Mouse (Mus musculus) embryonic fibroblast, embryonic 13.5 days (primary cell): ENCODE data around the gene Glmn. TPM values are rescaled to one million over a fixed set of nuclear protein-coding genes. Genes with fewer than 3 reads are reported as not detected.

ENCODE experiments used
- H3K27ac ChIP-seq: 2 replicates; pipeline ENCODE4 v1.5.1; 2012; ENCODE audit warnings: low read length, control low read depth, inconsistent platforms; ENCODE audit not compliant: insufficient read depth
- H3K4me1 ChIP-seq: 2 replicates; pipeline ENCODE4 v1.6.1; 2011; ENCODE audit warnings: low read length; ENCODE audit not compliant: control insufficient read depth, insufficient read depth
- H3K4me3 ChIP-seq: 2 replicates; pipeline ENCODE4 v1.5.1; 2011; ENCODE audit warnings: mild to moderate bottlenecking, control low read depth, low read length; ENCODE audit not compliant: insufficient read depth
- CTCF ChIP-seq: IDR thresholded peaks from 2 replicates; pipeline ENCODE4 v1.5.1; 2011; ENCODE audit warnings: mild to moderate bottlenecking, control low read depth, low read length, moderate library complexity, borderline replicate concordance; ENCODE audit not compliant: insufficient read depth
- POLR2A ChIP-seq: IDR thresholded peaks from 2 replicates; pipeline ENCODE4 v1.6.1; 2011; ENCODE audit warnings: low read depth, mild to moderate bottlenecking, control low read depth, low read length, moderate library complexity
- polyA plus RNA-seq: library from polyadenylated mRNA; stranded (reverse); fragments of >200 nt; gene quantifications from 2 replicates; pipeline ENCODE4 v1.2.4, GENCODE M21; 2011; ENCODE audit warnings: low read depth; ENCODE audit not compliant: missing spikeins, insufficient read length

Gene Glmn
- polyA plus RNA-seq, 1 experiment, result 13.5 TPM

- no peak for TF ChIP-seq POLR2A
- no peak for TF ChIP-seq CTCF
- H3K4me3 ChIP-seq, result no peak overlapping the region
- H3K4me1 ChIP-seq, result no peaks in the 10 kb centered on the region
- H3K27ac ChIP-seq, result no peak overlapping the region
These were observed 28.5 kb downstream of the Glmn start for GRCm38 (mm10) chr5:107569148-107569547.

- Histone ChIP-seq H3K27ac (no peak overlapping the region), H3K4me1 (no peaks in the 10 kb centered on the region), H3K4me3 (no peak overlapping the region)
- TF ChIP-seq POLR2A (no peak), CTCF (no peak)
These were observed 40.7 kb downstream of the Glmn start for GRCm38 (mm10) chr5:107556969-107557368.

DNA sequence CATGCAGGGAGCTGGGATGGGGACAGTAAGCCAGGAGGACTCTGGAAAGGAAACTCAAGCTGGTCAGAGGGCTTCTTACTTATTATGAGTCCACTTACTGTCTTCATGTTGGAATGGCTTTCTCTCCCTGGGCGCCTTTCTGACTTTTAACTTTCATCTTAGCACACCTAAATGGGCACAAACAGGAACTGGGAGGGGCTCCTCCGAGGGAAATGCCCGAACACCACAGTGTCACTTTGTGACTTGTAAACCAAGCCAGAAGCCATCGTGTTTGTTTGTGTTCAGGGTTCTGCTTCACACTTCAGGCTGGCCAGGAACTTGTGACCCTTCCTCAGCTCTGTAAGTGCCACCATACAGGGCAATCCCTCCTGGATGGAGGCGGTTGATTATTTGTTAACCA, 43.4 kb downstream of the Glmn start:
- Histone ChIP-seq H3K4me3 (no peak overlapping the region), H3K4me1 (no peaks in the 10 kb centered on the region), H3K27ac (no peak overlapping the region)
- TF ChIP-seq POLR2A (no peak), CTCF (no peak)

DNA sequence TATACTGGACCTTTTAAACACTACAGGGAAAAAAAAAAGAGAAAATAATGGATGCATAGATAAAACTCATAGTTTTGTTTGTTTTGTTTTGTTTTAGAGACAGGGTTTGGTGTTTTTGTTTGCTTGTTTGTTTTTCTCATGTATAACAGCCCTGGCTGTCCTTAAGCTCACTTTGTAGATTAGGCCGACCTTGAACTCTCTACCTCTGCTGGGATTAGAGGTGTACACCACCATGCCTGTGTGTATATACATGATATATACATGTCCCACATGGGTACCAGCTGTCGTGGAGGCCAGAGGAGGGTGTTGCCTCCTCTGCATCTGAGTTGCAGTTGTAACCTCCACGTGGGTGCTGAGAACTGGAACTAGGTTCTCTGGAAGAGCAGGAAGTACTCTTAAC, 49.2 kb downstream of the Glmn start:
- TF ChIP-seq CTCF, result no peak
- TF ChIP-seq POLR2A, result no peak
- H3K4me1 ChIP-seq, result no peaks in the 10 kb centered on the region

DNA sequence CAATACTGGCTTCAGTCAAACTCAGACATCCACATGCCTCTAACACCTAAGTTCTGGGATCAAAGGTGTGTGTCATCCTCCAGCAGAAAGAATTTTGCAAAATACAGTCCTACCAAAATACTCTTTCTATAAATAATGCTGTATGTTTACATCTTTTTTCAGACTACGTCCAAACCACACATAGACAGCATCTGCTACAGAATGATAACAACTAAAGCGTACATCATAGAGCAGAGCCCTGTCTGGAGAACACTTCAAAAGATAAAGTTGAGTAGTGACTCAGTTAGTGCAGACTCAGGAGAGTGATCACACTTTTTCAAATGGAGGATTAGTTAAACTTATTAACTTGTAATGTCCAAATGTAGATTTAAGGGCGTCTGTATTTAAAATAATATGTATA, 49.7 kb downstream of the Glmn start:
- H3K27ac ChIP-seq, result no peak overlapping the region

More for the DNA sequence above, 49.2 kb downstream of the Glmn start:
- Histone ChIP-seq H3K27ac (no peak overlapping the region), H3K4me3 (no peak overlapping the region)

DNA sequence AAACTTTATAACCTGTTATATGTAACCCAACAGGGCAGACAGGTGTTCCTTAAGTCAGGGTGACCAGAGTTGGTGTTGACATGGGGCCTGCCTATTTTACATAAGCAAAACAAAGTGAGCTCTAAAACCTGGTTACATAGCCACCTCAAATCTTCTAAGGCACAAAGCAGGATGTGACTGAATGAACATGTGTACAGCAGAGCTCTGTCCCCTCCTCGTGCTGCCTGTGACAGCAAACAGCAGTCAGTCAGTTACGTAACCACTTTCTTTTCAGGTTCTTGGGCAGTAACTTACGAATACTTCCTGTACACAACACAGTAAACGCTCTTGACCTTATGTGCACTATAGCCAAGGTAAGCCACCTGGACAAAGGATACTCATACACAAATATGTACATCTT, 51.8 kb downstream of the Glmn start:
- Histone ChIP-seq H3K4me1 (no peaks in the 10 kb centered on the region), H3K4me3 (no peak overlapping the region), H3K27ac (no peak overlapping the region)
- no peak for TF ChIP-seq CTCF
- TF ChIP-seq POLR2A, result no peak

More for the DNA sequence above, 49.7 kb downstream of the Glmn start:
- H3K4me3 ChIP-seq, result no peak overlapping the region
- no peak for TF ChIP-seq POLR2A
- no peak for TF ChIP-seq CTCF
- no peaks in the 10 kb centered on the region for H3K4me1 ChIP-seq

GRCm38 (mm10) chr5:107541696-107542095, 56.0 kb downstream of the Glmn start:
- Histone ChIP-seq H3K27ac (no peak overlapping the region), H3K4me1 (no peaks in the 10 kb centered on the region), H3K4me3 (no peak overlapping the region)
- TF ChIP-seq POLR2A (no peak), CTCF (no peak)

DNA sequence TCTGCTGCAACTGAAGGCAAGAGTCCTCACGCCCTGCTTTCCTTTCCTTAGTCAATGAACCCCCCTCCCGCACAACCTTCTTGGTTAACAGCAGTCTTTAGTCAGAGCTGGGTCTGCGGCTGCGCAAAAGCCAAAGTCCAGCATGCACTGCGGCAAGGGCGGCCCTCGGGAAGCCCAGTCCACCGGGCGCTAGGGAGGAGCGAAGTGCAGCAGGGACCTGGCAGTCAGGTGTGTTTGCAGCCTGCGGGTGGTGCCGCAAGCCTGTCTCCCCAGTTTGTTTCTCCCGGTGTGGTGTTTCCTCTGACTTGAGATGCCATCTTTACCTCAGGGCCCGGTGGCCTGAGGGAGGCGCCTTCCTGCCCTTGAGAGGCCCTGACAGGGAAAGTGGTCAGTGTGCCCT, 63.1 kb downstream of the Glmn start, which contains the start of gene 1700028K03Rik:
Gene 1700028K03Rik, plus strand, starts transcription at position 129 of the 400 bp plus-strand sequence.
- H3K4me3 ChIP-seq, result no peak within 1 kb of the TSS
- TF ChIP-seq POLR2A (no peak), CTCF (no peak)
- H3K27ac ChIP-seq, result no peak within 1 kb of the TSS
- H3K4me1 ChIP-seq, result no peaks in the 10 kb centered on the region

- H3K4me3 ChIP-seq, result no peak overlapping the region
- no peaks in the 10 kb centered on the region for H3K4me1 ChIP-seq
- TF ChIP-seq POLR2A (no peak), CTCF (no peak)
- H3K27ac ChIP-seq, result no peak overlapping the region
These were observed 64.1 kb downstream of the Glmn start for GRCm38 (mm10) chr5:107533590-107533989.

- TF ChIP-seq POLR2A (no peak), CTCF (no peak)
- no peak overlapping the region for H3K4me3 ChIP-seq
- H3K4me1 ChIP-seq, result no peaks in the 10 kb centered on the region
- no peak overlapping the region; the same call in 1 of the 2 replicates for H3K27ac ChIP-seq
These were observed 68.8 kb downstream of the Glmn start for GRCm38 (mm10) chr5:107528856-107529255.

- no peak for TF ChIP-seq CTCF
- TF ChIP-seq POLR2A, result no peak
- no peaks in the 10 kb centered on the region for H3K4me1 ChIP-seq
- no peak overlapping the region for H3K27ac ChIP-seq
- H3K4me3 ChIP-seq, result no peak overlapping the region
These were observed 73.4 kb downstream of the Glmn start for GRCm38 (mm10) chr5:107524281-107524680.

GRCm38 (mm10) chr5:107521897-107522296, 75.8 kb downstream of the Glmn start:
- Histone ChIP-seq H3K4me1 (no peaks in the 10 kb centered on the region), H3K4me3 (no peak overlapping the region), H3K27ac (no peak overlapping the region)
- no peak for TF ChIP-seq POLR2A
- TF ChIP-seq CTCF, result no peak
